In genomic region chrX:163848510-163849199, GRCm38 (mm10) we compare ENCODE assay signal across 16 mouse cellular contexts.
DNase-seq lines count a peak whose midpoint lies in the region; ATAC-seq and TF ChIP-seq lines count a peak whose summit lies in the region.
"Had no signal": no experiment of that assay in that cellular context is flagged by ENCODE, and none has a peak within 500 bp of the region (broad histone marks: within the 10 kb centered on the region; RNA-seq: fewer than 3 reads in every experiment).

No protein-coding gene starts in this region.

- no peak overlapping the region for H3K27ac ChIP-seq in hindbrain, postnatal 0 days
- H3K27ac ChIP-seq in hindbrain, embryonic 12.5 days, result no peak overlapping the region
- H3K27ac ChIP-seq in kidney, adult 2 months (ENCODE audit: insufficient read depth, low read depth, low read length), result no peak overlapping the region
- H3K27ac ChIP-seq in intestine, embryonic 15.5 days, result no peak overlapping the region
- H3K27ac ChIP-seq: embryonic facial prominence, embryonic 15.5 days; heart, embryonic 15.5 days; liver, embryonic 15.5 days; midbrain, embryonic 15.5 days; stomach, postnatal 0 days had no signal

- H3K9me3 ChIP-seq in hindbrain, postnatal 0 days (ENCODE audit: low read length), result no peaks in the 10 kb centered on the region
- H3K9me3 ChIP-seq in hindbrain, embryonic 12.5 days (replicated peaks), result no peaks in the 10 kb centered on the region
- H3K9me3 ChIP-seq in intestine, embryonic 15.5 days, result no peaks in the 10 kb centered on the region
- H3K9me3 ChIP-seq: embryonic facial prominence, embryonic 15.5 days; heart, embryonic 15.5 days; liver, embryonic 15.5 days; midbrain, embryonic 15.5 days had no signal

- H3K36me3 ChIP-seq in hindbrain, postnatal 0 days (ENCODE audit: insufficient read depth, low read length), result no peaks in the 10 kb centered on the region
- no peaks in the 10 kb centered on the region for H3K36me3 ChIP-seq in hindbrain, embryonic 12.5 days
- H3K36me3 ChIP-seq in kidney, adult 2 months (ENCODE audit: control insufficient read depth, insufficient read depth, low read length), result no peaks in the 10 kb centered on the region
- H3K36me3 ChIP-seq in intestine, embryonic 15.5 days, result no peaks in the 10 kb centered on the region
- H3K36me3 ChIP-seq: embryonic facial prominence, embryonic 15.5 days; heart, embryonic 15.5 days; liver, embryonic 15.5 days; midbrain, embryonic 15.5 days had no signal

- no peak overlapping the region for H3K9ac ChIP-seq in hindbrain, postnatal 0 days (replicated peaks; ENCODE audit: low read length)
- H3K9ac ChIP-seq in hindbrain, embryonic 12.5 days, result no peak overlapping the region
- no peak overlapping the region for H3K9ac ChIP-seq in intestine, embryonic 15.5 days
- H3K9ac ChIP-seq: embryonic facial prominence, embryonic 15.5 days; heart, embryonic 15.5 days; liver, embryonic 15.5 days; midbrain, embryonic 15.5 days had no signal

- no peak overlapping the region for H3K4me3 ChIP-seq in hindbrain, postnatal 0 days (ENCODE audit: low read length)
- H3K4me3 ChIP-seq in hindbrain, embryonic 12.5 days, result no peak overlapping the region
- no peak overlapping the region for H3K4me3 ChIP-seq in kidney, adult 2 months (ENCODE audit: insufficient read depth, low read depth, low read length)
- no peak overlapping the region for H3K4me3 ChIP-seq in intestine, embryonic 15.5 days (replicated peaks)
- H3K4me3 ChIP-seq: embryonic facial prominence, embryonic 15.5 days; heart, embryonic 15.5 days; liver, embryonic 15.5 days; midbrain, embryonic 15.5 days had no signal

- WGBS in hindbrain, postnatal 0 days, result 60% methylated on average over 8 of the region's 8 CpGs
- WGBS in hindbrain, embryonic 12.5 days, result 56% methylated on average over 8 of the region's 8 CpGs
- 25% methylated on average over 8 of the region's 8 CpGs for WGBS in kidney, adult 2 months
- WGBS in intestine, embryonic 15.5 days, result 61% methylated on average over 8 of the region's 8 CpGs

- intact Hi-C loops in left cerebral cortex, postnatal 25 days (cut with DNase I), result loop anchor here (2.0 kb wide), 1 partner anchor 60 kb away; the partner anchor contains the start of gene Ap1s2

- no peaks in the 10 kb centered on the region for H3K4me1 ChIP-seq in hindbrain, postnatal 0 days (ENCODE audit: insufficient read depth, low read length)
- no peaks in the 10 kb centered on the region for H3K4me1 ChIP-seq in hindbrain, embryonic 12.5 days
- H3K4me1 ChIP-seq in kidney, adult 2 months (ENCODE audit: control insufficient read depth, insufficient read depth, low read length), result no peaks in the 10 kb centered on the region
- no peaks in the 10 kb centered on the region for H3K4me1 ChIP-seq in intestine, embryonic 15.5 days (replicated peaks)
- H3K4me1 ChIP-seq: embryonic facial prominence, embryonic 15.5 days; heart, embryonic 15.5 days; liver, embryonic 15.5 days; midbrain, embryonic 15.5 days had no signal

- peak; percentile 54 for DNase-seq in hindbrain, postnatal 0 days (ENCODE audit: low spot score)
- peak; percentile 26 for DNase-seq in CD4-positive, CD25-positive, alpha-beta regulatory T cell, adult 2 months (ENCODE audit: low read depth, low spot score)
- DNase-seq in cerebellum, adult 9-10 months, result peak; percentile 75
- DNase-seq in left cerebral cortex, postnatal 25 days (ENCODE audit: low spot score in 2 of 2), result peak; percentile 4 to 68
- DNase-seq in kidney, adult 2 months, result no peak
- DNase-seq: adrenal gland, adult 2 months; gastrocnemius, postnatal 10 days had no signal

- no peak for TF ChIP-seq POLR2A in kidney, adult 2 months (IDR thresholded peaks at IDR 0.05; ENCODE audit: low read depth, low read length)

- no peak overlapping the region for H3K4me2 ChIP-seq in hindbrain, postnatal 0 days (ENCODE audit: low read depth, low read length)
- H3K4me2 ChIP-seq in hindbrain, embryonic 12.5 days (replicated peaks), result no peak overlapping the region
- no peak overlapping the region for H3K4me2 ChIP-seq in intestine, embryonic 15.5 days (replicated peaks)
- H3K4me2 ChIP-seq: embryonic facial prominence, embryonic 15.5 days; heart, embryonic 15.5 days; liver, embryonic 15.5 days; midbrain, embryonic 15.5 days had no signal

- H3K27me3 ChIP-seq in hindbrain, postnatal 0 days (ENCODE audit: insufficient read depth, low read length), result no peaks in the 10 kb centered on the region
- H3K27me3 ChIP-seq in hindbrain, embryonic 12.5 days, result peaks cover 22% of the 10 kb centered on the region; the same call in 1 of the 2 replicates
- no peaks in the 10 kb centered on the region for H3K27me3 ChIP-seq in kidney, adult 2 months (replicated peaks; ENCODE audit: control insufficient read depth, insufficient read depth, low read length)
- 0 out of 2 replicates have a peak, but pooled peaks cover 2% of the 10 kb centered on the region for H3K27me3 ChIP-seq in intestine, embryonic 15.5 days (replicated peaks)
- H3K27me3 ChIP-seq: embryonic facial prominence, embryonic 15.5 days; heart, embryonic 15.5 days had no signal

- ATAC-seq in hindbrain, postnatal 0 days, result no peak
- ATAC-seq in hindbrain, embryonic 12.5 days (ENCODE audit: low FRiP score), result no peak
- no peak for ATAC-seq in monocyte, adult 5-6 weeks (replicated peaks; ENCODE audit: insufficient number of reproducible peaks, low FRiP score, low TSS enrichment, poor library complexity, severe bottlenecking)
- ATAC-seq in intestine, embryonic 15.5 days, result no peak
- ATAC-seq: intestine, embryonic 16.5 days; midbrain, embryonic 15.5 days had no signal

- no peak for TF ChIP-seq CTCF in hindbrain, postnatal 0 days (IDR thresholded peaks at IDR 0.05; ENCODE audit: low read depth)
- no peak for TF ChIP-seq CTCF in kidney, adult 2 months (conservative IDR thresholded peaks at IDR 0.05; ENCODE audit: insufficient read depth, insufficient read length, low read depth, low read length)
